Mouse (Mus musculus): Measurements from ENCODE around the gene 1700023F06Rik. TPM values are rescaled to one million over a fixed set of nuclear protein-coding genes. Genes with fewer than 3 reads are reported as not detected.

Gene 1700023F06Rik
- total RNA-seq, 1 experiment: not detected

- H3K9me3 ChIP-seq (ENCODE audit: control insufficient read depth, insufficient read depth, low read depth, low read length): no peaks in the 10 kb centered on the region
- no peak overlapping the region for H3K4me3 ChIP-seq (ENCODE audit: insufficient read depth in 1 of 2, low read depth in 1 of 2, low read length in 2 of 2, poor library complexity in 1 of 2, severe bottlenecking in 1 of 2)
- H3K9ac ChIP-seq (ENCODE audit: insufficient read depth, low read depth, low read length, poor library complexity, severe bottlenecking): no peak overlapping the region
- no peaks in the 10 kb centered on the region for H3K36me3 ChIP-seq (ENCODE audit: control insufficient read depth, insufficient read depth, low read length, poor library complexity, severe bottlenecking)
- in situ Hi-C loops (cut with MboI; ENCODE audit: low sequenced_read_pairs in 2 of 2, unreplicated experiment in 2 of 2): no loop called here
- H3K4me1 ChIP-seq (ENCODE audit: control insufficient read depth in 2 of 2, insufficient read depth in 2 of 2, low read length in 2 of 2, poor library complexity in 1 of 2): no peaks in the 10 kb centered on the region; a peak in 1 of 4 replicates
- DNase-seq (ENCODE audit: low read depth, low spot score): no peak
- TF ChIP-seq ZNF384 (IDR thresholded peaks at IDR 0.05; ENCODE audit: low read depth, low read length) (no peak), ZC3H11A (IDR thresholded peaks at IDR 0.05; ENCODE audit: borderline replicate concordance, low read depth, low read length) (no peak), HCFC1 (IDR thresholded peaks at IDR 0.05; ENCODE audit: borderline replicate concordance, insufficient read depth, low read length) (no peak), CHD2 (IDR thresholded peaks at IDR 0.05; ENCODE audit: low read depth, low read length) (no peak), MAFK (IDR thresholded peaks at IDR 0.05; ENCODE audit: insufficient read depth, low read depth, low read length) (no peak)
- no peak overlapping the region for H3K27ac ChIP-seq (ENCODE audit: insufficient read depth, low read depth, low read length, poor library complexity, severe bottlenecking)
Observed at GRCm38 (mm10) chr11:103246081-103246730, 37.8 kb upstream of the 1700023F06Rik start.

DNA sequence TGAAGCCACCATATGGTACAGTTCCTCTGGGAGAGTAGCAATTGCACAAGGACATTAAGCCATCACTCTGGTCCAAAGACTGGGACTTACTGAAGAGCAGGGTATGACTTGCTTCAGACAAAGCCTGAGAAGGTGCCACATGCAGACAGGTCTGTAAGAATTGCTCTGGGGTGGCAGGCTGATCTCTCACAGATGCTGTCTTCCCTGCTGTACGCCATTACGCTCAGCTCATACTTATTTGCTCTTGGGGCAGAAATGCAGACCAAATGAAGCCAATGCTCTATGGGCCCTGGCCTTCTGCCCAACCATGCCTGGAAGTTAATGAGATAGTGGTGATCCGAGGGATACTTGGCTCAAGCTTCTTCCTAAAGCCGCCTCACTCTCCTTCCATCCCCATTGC lies 36.5 kb upstream of the 1700023F06Rik start:
- Histone ChIP-seq H3K9ac (ENCODE audit: insufficient read depth, low read depth, low read length, poor library complexity, severe bottlenecking) (no peak overlapping the region), H3K4me1 (ENCODE audit: control insufficient read depth in 2 of 2, insufficient read depth in 2 of 2, low read length in 2 of 2, poor library complexity in 1 of 2) (no peaks in the 10 kb centered on the region; a peak in 1 of 4 replicates), H3K9me3 (ENCODE audit: control insufficient read depth, insufficient read depth, low read depth, low read length) (no peaks in the 10 kb centered on the region), H3K36me3 (ENCODE audit: control insufficient read depth, insufficient read depth, low read length, poor library complexity, severe bottlenecking) (no peaks in the 10 kb centered on the region), H3K27ac (ENCODE audit: insufficient read depth, low read depth, low read length, poor library complexity, severe bottlenecking) (no peak overlapping the region), H3K4me3 (ENCODE audit: insufficient read depth in 1 of 2, low read depth in 1 of 2, low read length in 2 of 2, poor library complexity in 1 of 2, severe bottlenecking in 1 of 2) (no peak overlapping the region)
- DNase-seq (ENCODE audit: low read depth, low spot score): no peak
- TF ChIP-seq ZC3H11A (IDR thresholded peaks at IDR 0.05; ENCODE audit: borderline replicate concordance, low read depth, low read length) (no peak), HCFC1 (IDR thresholded peaks at IDR 0.05; ENCODE audit: borderline replicate concordance, insufficient read depth, low read length) (no peak), ZNF384 (IDR thresholded peaks at IDR 0.05; ENCODE audit: low read depth, low read length) (no peak), MAFK (IDR thresholded peaks at IDR 0.05; ENCODE audit: insufficient read depth, low read depth, low read length) (no peak), CHD2 (IDR thresholded peaks at IDR 0.05; ENCODE audit: low read depth, low read length) (no peak)
- in situ Hi-C loops (cut with MboI; ENCODE audit: low sequenced_read_pairs in 2 of 2, unreplicated experiment in 2 of 2): no loop called here

GRCm38 (mm10) chr11:103240740-103241139 lies 32.4 kb upstream of the 1700023F06Rik start:
- no peaks in the 10 kb centered on the region for H3K36me3 ChIP-seq (ENCODE audit: control insufficient read depth, insufficient read depth, low read length, poor library complexity, severe bottlenecking)
- H3K4me1 ChIP-seq (ENCODE audit: control insufficient read depth in 2 of 2, insufficient read depth in 2 of 2, low read length in 2 of 2, poor library complexity in 1 of 2): peaks cover 2 to 5% of the 10 kb centered on the region in 2 experiments; a peak in 3 of 4 replicates
- TF ChIP-seq MAFK (IDR thresholded peaks at IDR 0.05; ENCODE audit: insufficient read depth, low read depth, low read length) (no peak), ZC3H11A (IDR thresholded peaks at IDR 0.05; ENCODE audit: borderline replicate concordance, low read depth, low read length) (no peak), CHD2 (IDR thresholded peaks at IDR 0.05; ENCODE audit: low read depth, low read length) (no peak), HCFC1 (IDR thresholded peaks at IDR 0.05; ENCODE audit: borderline replicate concordance, insufficient read depth, low read length) (no peak), ZNF384 (IDR thresholded peaks at IDR 0.05; ENCODE audit: low read depth, low read length) (no peak)
- H3K4me3 ChIP-seq (ENCODE audit: insufficient read depth in 1 of 2, low read depth in 1 of 2, low read length in 2 of 2, poor library complexity in 1 of 2, severe bottlenecking in 1 of 2): no peak overlapping the region
- no peaks in the 10 kb centered on the region for H3K9me3 ChIP-seq (ENCODE audit: control insufficient read depth, insufficient read depth, low read depth, low read length)
- DNase-seq (ENCODE audit: low read depth, low spot score): no peak
- no peak overlapping the region for H3K9ac ChIP-seq (ENCODE audit: insufficient read depth, low read depth, low read length, poor library complexity, severe bottlenecking)
- no peak overlapping the region for H3K27ac ChIP-seq (ENCODE audit: insufficient read depth, low read depth, low read length, poor library complexity, severe bottlenecking)
- in situ Hi-C loops (cut with MboI; ENCODE audit: low sequenced_read_pairs in 2 of 2, unreplicated experiment in 2 of 2): no loop called here

DNA sequence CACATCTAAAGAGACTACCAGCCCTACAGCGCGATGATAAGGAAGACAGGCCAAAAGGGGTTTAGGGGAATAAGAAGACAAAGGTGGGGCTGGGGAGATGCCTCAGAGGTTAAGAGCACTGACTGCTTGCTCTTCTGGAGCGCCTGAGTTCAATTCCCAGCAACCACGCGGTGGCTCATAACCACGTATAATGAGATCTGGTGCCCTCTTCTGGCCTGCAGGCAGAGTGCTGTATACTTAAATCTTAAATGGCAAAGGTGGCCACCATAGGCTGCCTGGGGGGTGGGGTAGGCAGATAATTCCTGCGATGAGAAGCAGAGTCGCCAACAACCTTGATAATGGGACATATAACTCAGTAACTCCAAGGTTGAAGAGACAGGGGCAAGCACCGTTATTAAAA lies 29.4 kb upstream of the 1700023F06Rik start:
- in situ Hi-C loops (cut with MboI; ENCODE audit: low sequenced_read_pairs in 2 of 2, unreplicated experiment in 2 of 2): no loop called here
- TF ChIP-seq MAFK (IDR thresholded peaks at IDR 0.05; ENCODE audit: insufficient read depth, low read depth, low read length): no peak
- TF ChIP-seq ZNF384 (IDR thresholded peaks at IDR 0.05; ENCODE audit: low read depth, low read length): no peak
- TF ChIP-seq ZC3H11A (IDR thresholded peaks at IDR 0.05; ENCODE audit: borderline replicate concordance, low read depth, low read length): no peak
- TF ChIP-seq CHD2 (IDR thresholded peaks at IDR 0.05; ENCODE audit: low read depth, low read length): no peak
- no peak for TF ChIP-seq HCFC1 (IDR thresholded peaks at IDR 0.05; ENCODE audit: borderline replicate concordance, insufficient read depth, low read length)
- H3K4me1 ChIP-seq (ENCODE audit: control insufficient read depth in 2 of 2, insufficient read depth in 2 of 2, low read length in 2 of 2, poor library complexity in 1 of 2): peaks cover 2 to 5% of the 10 kb centered on the region in 2 experiments; a peak in 3 of 4 replicates
- H3K4me3 ChIP-seq (ENCODE audit: insufficient read depth in 1 of 2, low read depth in 1 of 2, low read length in 2 of 2, poor library complexity in 1 of 2, severe bottlenecking in 1 of 2): no peak overlapping the region
- no peak for DNase-seq (ENCODE audit: low read depth, low spot score)
- no peak overlapping the region for H3K9ac ChIP-seq (ENCODE audit: insufficient read depth, low read depth, low read length, poor library complexity, severe bottlenecking)
- H3K36me3 ChIP-seq (ENCODE audit: control insufficient read depth, insufficient read depth, low read length, poor library complexity, severe bottlenecking): no peaks in the 10 kb centered on the region
- H3K27ac ChIP-seq (ENCODE audit: insufficient read depth, low read depth, low read length, poor library complexity, severe bottlenecking): no peak overlapping the region
- H3K9me3 ChIP-seq (ENCODE audit: control insufficient read depth, insufficient read depth, low read depth, low read length): no peaks in the 10 kb centered on the region

Measured in ES-E14 (cell line).